Mouse (Mus musculus): ENCODE measurements at regions not wholly inside any gene's neighbourhood (a gene's known extent, or its start where the extent isn't known, plus 50 kb on each side); places are given as distances from the start of the nearest gene placed in this dataset.

- TF ChIP-seq BHLHE40 (IDR thresholded peaks at IDR 0.05; ENCODE audit: borderline replicate concordance, low read depth, low read length) (no peak), USF1 (IDR thresholded peaks at IDR 0.05; ENCODE audit: low read depth, low read length) (no peak), KAT2A (conservative IDR thresholded peaks at IDR 0.05; ENCODE audit: low read depth, low read length) (no peak), MEF2A (IDR thresholded peaks at IDR 0.05; ENCODE audit: extremely low read depth, insufficient replicate concordance, low read depth, low read length, poor library complexity, severe bottlenecking) (no peak), ZKSCAN1 (IDR thresholded peaks at IDR 0.05; ENCODE audit: low read depth, low read length) (no peak), NELFE (IDR thresholded peaks at IDR 0.05; ENCODE audit: low read depth, low read length) (no peak), HCFC1 (IDR thresholded peaks at IDR 0.05; ENCODE audit: low read depth, low read length) (no peak), MAFK (IDR thresholded peaks at IDR 0.05; ENCODE audit: borderline replicate concordance, low read depth, low read length) (no peak), CHD2 (IDR thresholded peaks at IDR 0.05; ENCODE audit: low read length) (no peak), TAL1 (IDR thresholded peaks at IDR 0.05; ENCODE audit: low read length) (no peak), RCOR1 (IDR thresholded peaks at IDR 0.05; ENCODE audit: low read depth, low read length) (peak; percentile 54)
Observed at GRCm38 (mm10) chr3:60417001-60417400, 55.6 kb upstream of the Mbnl1 start (continued).

- Histone ChIP-seq H3K9me3 (replicated peaks; ENCODE audit: insufficient read depth, low read length) (no peaks in the 10 kb centered on the region), H3K4me1 (ENCODE audit: control insufficient read depth in 1 of 2, insufficient read depth in 2 of 2, low read length in 2 of 2) (peaks cover 25 to 42% of the 10 kb centered on the region in 2 experiments), H3K36me3 (ENCODE audit: control insufficient read depth in 1 of 2, insufficient read depth in 2 of 2, low read length in 2 of 2) (peaks cover 0 to 38% of the 10 kb centered on the region in 2 experiments; a peak in 2 of 4 replicates), H3K27me3 (ENCODE audit: control insufficient read depth in 1 of 2, insufficient read depth in 2 of 2, low read length in 2 of 2) (no peaks in the 10 kb centered on the region), H3K79me2 (ENCODE audit: control insufficient read depth, insufficient read depth, low read length, poor library complexity) (no peaks in the 10 kb centered on the region), H3K4me3 (ENCODE audit: control insufficient read depth in 1 of 2, insufficient read depth in 1 of 2, low read depth in 2 of 2, low read length in 2 of 2) (no peak overlapping the region), H3K27ac (ENCODE audit: control insufficient read depth, low read depth, low read length) (peak overlapping the region; percentile 53), H3K9ac (ENCODE audit: control insufficient read depth, low read depth, low read length, poor library complexity, severe bottlenecking) (0 out of 2 replicates have a peak overlapping the region, but pooled peaks have one; percentile 2)
- no peak for TF ChIP-seq USF1 (IDR thresholded peaks at IDR 0.05; ENCODE audit: low read depth, low read length)
- TF ChIP-seq ZMIZ1 (IDR thresholded peaks at IDR 0.05; ENCODE audit: low read depth, low read length), result no peak
- TF ChIP-seq ZKSCAN1 (IDR thresholded peaks at IDR 0.05; ENCODE audit: low read depth, low read length), result no peak
- TF ChIP-seq POLR2AphosphoS2 (IDR thresholded peaks at IDR 0.05; ENCODE audit: low read length), result no peak
- TF ChIP-seq GATA1 (IDR thresholded peaks at IDR 0.05; ENCODE audit: low read depth, low read length), result peak; percentile 75
- peak; percentile 96 for TF ChIP-seq MYB (IDR thresholded peaks at IDR 0.05; ENCODE audit: low read depth, low read length)
- no peak for TF ChIP-seq RAD21 (IDR thresholded peaks at IDR 0.05; ENCODE audit: low read depth, low read length)
- TF ChIP-seq SMC3 (IDR thresholded peaks at IDR 0.05; ENCODE audit: low read depth, low read length), result no peak
- no peak for TF ChIP-seq HCFC1 (IDR thresholded peaks at IDR 0.05; ENCODE audit: low read depth, low read length)
- TF ChIP-seq CHD2 (IDR thresholded peaks at IDR 0.05; ENCODE audit: low read length), result no peak; the same call in 1 of the 2 replicates
- TF ChIP-seq MEF2A (IDR thresholded peaks at IDR 0.05; ENCODE audit: extremely low read depth, insufficient replicate concordance, low read depth, low read length, poor library complexity, severe bottlenecking), result no peak
- TF ChIP-seq TAL1 (IDR thresholded peaks at IDR 0.05; ENCODE audit: low read length), result peak; percentile 25; the same call in 1 of the 2 replicates
- TF ChIP-seq ELF1 (IDR thresholded peaks at IDR 0.05; ENCODE audit: low read depth, low read length), result no peak
- TF ChIP-seq KAT2A (conservative IDR thresholded peaks at IDR 0.05; ENCODE audit: low read depth, low read length), result no peak
- TF ChIP-seq RCOR1 (IDR thresholded peaks at IDR 0.05; ENCODE audit: low read depth, low read length), result peak; percentile 49; the same call in 1 of the 2 replicates
- peak; percentile 74 for TF ChIP-seq ETS1 (IDR thresholded peaks at IDR 0.05; ENCODE audit: low read depth, low read length)
- no peak for TF ChIP-seq MAX (IDR thresholded peaks at IDR 0.05; ENCODE audit: low read length)
- TF ChIP-seq USF2 (IDR thresholded peaks at IDR 0.05; ENCODE audit: borderline replicate concordance in 1 of 2, insufficient read depth in 1 of 2, low read depth in 1 of 2, low read length in 2 of 2), result no peak
- TF ChIP-seq SIN3A (IDR thresholded peaks at IDR 0.05; ENCODE audit: low read length), result peak; percentile 43; the same call in 1 of the 2 replicates
- TF ChIP-seq MYC (IDR thresholded peaks at IDR 0.05; ENCODE audit: low read depth, low read length), result no peak
- TF ChIP-seq TBP (IDR thresholded peaks at IDR 0.05; ENCODE audit: low read depth, low read length), result no peak
- TF ChIP-seq NRF1 (IDR thresholded peaks at IDR 0.05; ENCODE audit: insufficient read depth, low read depth, low read length, poor library complexity, severe bottlenecking), result no peak
- TF ChIP-seq EP300 (IDR thresholded peaks at IDR 0.05; ENCODE audit: low read depth in 1 of 2, low read length in 2 of 2), result peak; percentile 90 to 97
- peak; percentile 90 for TF ChIP-seq TCF12 (IDR thresholded peaks at IDR 0.05; ENCODE audit: low read depth, low read length)
- peak; percentile 73 for DNase-seq (ENCODE audit: low read depth, low spot score)
Observed at GRCm38 (mm10) chr3:60418652-60419051, 54.0 kb upstream of the Mbnl1 start.
